Mouse (Mus musculus): Measurements from ENCODE around the gene Fam228a. TPM values are rescaled to one million over a fixed set of nuclear protein-coding genes. Genes with fewer than 3 reads are reported as not detected.

Gene Fam228a
- total RNA-seq, 2 experiments from 2014 or later = 1.7 to 1.9 TPM

Other genes with a start within 250 kb of the Fam228a start
- gene Itsn2, start 145.8 kb downstream of the Fam228a start, total RNA-seq (2021) = 10 to 100 TPM; 72.4 to 74.2 TPM
- gene Gm3625, start 145.5 kb downstream of the Fam228a start, total RNA-seq (2021) = not detected
- 10 to 100 TPM; 10.8 to 11.0 TPM for gene Pfn4, start 30.6 kb upstream of the Fam228a start, total RNA-seq (2021)
- 10 to 100 TPM; 15.0 to 24.1 TPM for gene Fam228b, start 30.8 kb upstream of the Fam228a start, total RNA-seq (2021)
- gene Sf3b6, start 79.1 kb upstream of the Fam228a start, total RNA-seq (2021) = 10 to 100 TPM; 72.6 to 84.1 TPM
- 10 to 100 TPM; 44.3 to 48.2 TPM for gene Fkbp1b, start 103.2 kb upstream of the Fam228a start, total RNA-seq (2021)
- 10 to 100 TPM; 12.0 to 12.9 TPM for gene Wdcp, start 104.9 kb upstream of the Fam228a start, total RNA-seq (2021)
- under 1 TPM; 0.40 to 0.63 TPM for gene Mfsd2b, start 135.9 kb upstream of the Fam228a start, total RNA-seq (2021)
- gene Ubxn2a, start 169.3 kb upstream of the Fam228a start, total RNA-seq (2021) = 10 to 100 TPM; 57.3 to 62.2 TPM
- gene Atad2b, start 178.9 kb upstream of the Fam228a start, total RNA-seq (2021) = 10 to 100 TPM; 29.6 to 30.6 TPM

All from left cerebral cortex, adult 18-20 months (tissue).